Mouse (Mus musculus) thymus, adult 2 months (tissue): ENCODE measurements around the gene Stap1. TPM values are rescaled to one million over a fixed set of nuclear protein-coding genes. Genes with fewer than 3 reads are reported as not detected.

Experiments used
- DNase-seq: peaks from one replicate; pipeline ENCODE4 v3.0.0; 2021
- H3K27ac ChIP-seq: fragments of 200-500 bp; 2 replicates; pipeline ENCODE4 v1.5.1; 2012; ENCODE audit warnings: low read length, control low read depth; ENCODE audit not compliant: control insufficient read depth, insufficient read depth
- H3K27me3 ChIP-seq: fragments of 200-500 bp; 2 replicates; pipeline ENCODE4 v1.6.1; 2012; ENCODE audit warnings: mild to moderate bottlenecking, low read length, moderate library complexity, mixed read lengths; ENCODE audit not compliant: control insufficient read depth, insufficient read depth
- H3K36me3 ChIP-seq: fragments of 200-500 bp; 2 replicates; pipeline ENCODE4 v1.6.1; 2012; ENCODE audit warnings: mild to moderate bottlenecking, low read length, moderate library complexity; ENCODE audit not compliant: control insufficient read depth, insufficient read depth
- H3K4me1 ChIP-seq: fragments of 200-500 bp; replicated peaks from 2 replicates; pipeline ENCODE4 v1.6.1; 2012; ENCODE audit warnings: low read length; ENCODE audit not compliant: control insufficient read depth, insufficient read depth
- H3K4me3 ChIP-seq: fragments of 200-500 bp; 2 replicates; pipeline ENCODE4 v1.5.1; 2012; ENCODE audit warnings: mild to moderate bottlenecking, low read length, control low read depth, moderate library complexity; ENCODE audit not compliant: control insufficient read depth, insufficient read depth
- CTCF ChIP-seq: fragments of 200-500 bp; IDR thresholded peaks from 2 replicates; pipeline ENCODE4 v1.5.1; 2012; ENCODE audit warnings: mild to moderate bottlenecking, control low read depth, low read length, moderate library complexity, borderline replicate concordance; ENCODE audit not compliant: control insufficient read depth, poor library complexity, insufficient read depth; ENCODE audit errors: extremely low read depth
- POLR2A ChIP-seq: fragments of 200-500 bp; IDR thresholded peaks from 2 replicates; pipeline ENCODE4 v1.6.1; 2012; ENCODE audit warnings: mild to moderate bottlenecking, low read length, control low read depth, moderate library complexity; ENCODE audit not compliant: control insufficient read depth, poor library complexity, insufficient read depth; ENCODE audit errors: extremely low read depth
- WGBS: fragments of 180-500 bp; shearing (Covaris S2); methylation state at CpG from one replicate; pipeline ENCODE4 v1.1.7; 2018; 5-methylcytosine and 5-hydroxymethylcytosine counted together
- polyA plus RNA-seq: library from polyadenylated mRNA; depleted of rRNA; stranded (reverse); fragments of >200 nt; gene quantifications from 2 replicates; pipeline ENCODE4 v1.2.3, GENCODE M21; 2012; rRNA removed

Stap1 gene
- polyA plus RNA-seq, 1 experiment: 15.5 TPM

GRCm38 (mm10) chr5:86113037-86113436, 41.5 kb downstream of the Stap1 start:
- H3K4me3 ChIP-seq: no peak overlapping the region
- 97% methylated on average over 2 of the region's 2 CpGs for WGBS
- H3K27ac ChIP-seq: no peak overlapping the region
- TF ChIP-seq POLR2A (no peak), CTCF (no peak)
- peaks cover 6% of the 10 kb centered on the region; the same call in 1 of the 2 replicates for H3K36me3 ChIP-seq
- no peaks in the 10 kb centered on the region for H3K4me1 ChIP-seq
- DNase-seq: no peak
- no peaks in the 10 kb centered on the region for H3K27me3 ChIP-seq

- no peaks in the 10 kb centered on the region for H3K27me3 ChIP-seq
- no peaks in the 10 kb centered on the region for H3K4me1 ChIP-seq
- WGBS: 78% methylated on average over 1 of the region's 1 CpGs
- peaks cover 11% of the 10 kb centered on the region for H3K36me3 ChIP-seq
- no peak for TF ChIP-seq POLR2A
- no peak for TF ChIP-seq CTCF
- no peak overlapping the region for H3K4me3 ChIP-seq
- no peak overlapping the region for H3K27ac ChIP-seq
- DNase-seq: no peak
Measured at GRCm38 (mm10) chr5:86113997-86114396, 42.5 kb downstream of the Stap1 start.

- Histone ChIP-seq H3K4me1 (no peaks in the 10 kb centered on the region), H3K4me3 (no peak overlapping the region), H3K27ac (no peak overlapping the region), H3K36me3 (peaks cover 7% of the 10 kb centered on the region), H3K27me3 (no peaks in the 10 kb centered on the region)
- no peak for TF ChIP-seq POLR2A
- no peak for TF ChIP-seq CTCF
- DNase-seq: no peak
- 61% methylated on average over 9 of the region's 9 CpGs for WGBS
Measured at GRCm38 (mm10) chr5:86118457-86119094, 47.0 kb downstream of the Stap1 start.

- Histone ChIP-seq H3K27ac (no peak overlapping the region), H3K4me1 (no peaks in the 10 kb centered on the region), H3K27me3 (no peaks in the 10 kb centered on the region), H3K36me3 (peaks cover 6% of the 10 kb centered on the region; the same call in 1 of the 2 replicates), H3K4me3 (no peak overlapping the region)
- TF ChIP-seq CTCF (no peak), POLR2A (no peak)
- no peak for DNase-seq
- 95% methylated on average over 1 of the region's 1 CpGs for WGBS
Measured at GRCm38 (mm10) chr5:86128749-86129148, 57.2 kb downstream of the Stap1 start.

- DNase-seq: no peak
- peaks cover 6% of the 10 kb centered on the region; the same call in 1 of the 2 replicates for H3K36me3 ChIP-seq
- H3K4me3 ChIP-seq: no peak overlapping the region
- H3K27ac ChIP-seq: no peak overlapping the region
- no peaks in the 10 kb centered on the region for H3K4me1 ChIP-seq
- no peak for TF ChIP-seq POLR2A
- TF ChIP-seq CTCF: no peak
- H3K27me3 ChIP-seq: no peaks in the 10 kb centered on the region
Measured at GRCm38 (mm10) chr5:86129828-86130227, 58.3 kb downstream of the Stap1 start.

Other genes starting within 250 kb of the Stap1 start
- gene Cenpc1, start 6.2 kb upstream of the Stap1 start, polyA plus RNA-seq: 8.9 and 12.2 TPM in 2 replicates
- 2.3 and 3.0 TPM in 2 replicates for gene Uba6, start 101.1 kb downstream of the Stap1 start, polyA plus RNA-seq
- gene Gnrhr, start 126.2 kb downstream of the Stap1 start, polyA plus RNA-seq: not detected in 2 replicates
- not detected in 2 replicates for gene Tmprss11c, start 217.6 kb downstream of the Stap1 start, polyA plus RNA-seq